Mouse (Mus musculus) heart, adult 2 months (tissue): ENCODE data around the gene BC107364.

Experiments
- CTCF ChIP-seq: fragments of 200-600 bp; IDR thresholded peaks from 2 replicates; pipeline ENCODE4 v1.8.1; 2022; ENCODE audit warnings: antibody characterized with exemption, mild to moderate bottlenecking, moderate library complexity
- POLR2A ChIP-seq: fragments of 200-500 bp; IDR thresholded peaks from 2 replicates; pipeline ENCODE4 v1.6.1; 2011; ENCODE audit warnings: mild to moderate bottlenecking, low read depth, low read length, control low read depth; ENCODE audit not compliant: insufficient read depth

DNA sequence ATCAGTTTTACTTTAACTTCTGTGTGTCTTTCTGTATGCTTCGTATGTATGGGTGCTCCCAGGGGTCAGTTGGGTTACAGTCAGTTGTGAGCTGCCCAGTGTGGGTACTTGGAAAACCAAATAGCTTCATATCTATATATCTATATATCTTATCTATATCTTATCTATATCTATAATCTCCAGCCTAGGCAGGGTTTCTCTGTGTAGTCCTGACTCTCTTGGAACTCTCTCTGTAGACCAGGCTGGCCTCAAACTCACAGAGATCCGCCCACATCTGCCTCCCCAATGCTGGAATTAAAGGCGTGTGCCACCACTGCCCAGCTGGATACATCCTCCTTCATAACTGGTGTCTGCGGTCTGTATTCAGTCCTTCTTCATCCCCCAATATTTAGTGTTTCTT, 25.8 kb downstream of the BC107364 start:
- TF ChIP-seq POLR2A (no peak), CTCF (no peak)
